Mouse (Mus musculus) ovary, adult 18-20 months (tissue): ENCODE results near the gene Dysf.

Source experiments
- DNase-seq: peaks from one replicate; pipeline ENCODE4 v3.0.0; 2022; ENCODE audit warnings: low spot score, mixed read lengths

Gene Dysf

DNA sequence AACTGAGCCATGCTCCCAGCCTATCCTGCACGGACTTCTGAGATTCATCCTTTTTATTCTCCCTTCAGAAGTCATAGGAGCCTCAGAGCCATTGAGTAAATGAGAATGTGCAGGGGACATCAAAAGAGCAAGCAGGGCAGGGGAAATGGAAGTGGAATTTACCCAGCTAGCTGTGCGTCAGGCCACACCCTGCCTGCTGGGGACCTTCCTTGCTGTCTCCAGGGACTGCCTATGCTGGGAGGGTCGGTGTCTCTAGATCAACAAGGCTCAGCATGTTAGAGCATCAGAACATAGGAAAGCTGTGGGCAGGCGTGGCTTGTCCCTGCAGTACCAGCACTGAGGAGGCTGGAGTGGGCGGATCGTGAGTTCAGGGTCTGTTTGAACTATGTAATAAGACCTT lies 42.6 kb downstream of the Dysf start:
- DNase-seq, result no peak

DNA sequence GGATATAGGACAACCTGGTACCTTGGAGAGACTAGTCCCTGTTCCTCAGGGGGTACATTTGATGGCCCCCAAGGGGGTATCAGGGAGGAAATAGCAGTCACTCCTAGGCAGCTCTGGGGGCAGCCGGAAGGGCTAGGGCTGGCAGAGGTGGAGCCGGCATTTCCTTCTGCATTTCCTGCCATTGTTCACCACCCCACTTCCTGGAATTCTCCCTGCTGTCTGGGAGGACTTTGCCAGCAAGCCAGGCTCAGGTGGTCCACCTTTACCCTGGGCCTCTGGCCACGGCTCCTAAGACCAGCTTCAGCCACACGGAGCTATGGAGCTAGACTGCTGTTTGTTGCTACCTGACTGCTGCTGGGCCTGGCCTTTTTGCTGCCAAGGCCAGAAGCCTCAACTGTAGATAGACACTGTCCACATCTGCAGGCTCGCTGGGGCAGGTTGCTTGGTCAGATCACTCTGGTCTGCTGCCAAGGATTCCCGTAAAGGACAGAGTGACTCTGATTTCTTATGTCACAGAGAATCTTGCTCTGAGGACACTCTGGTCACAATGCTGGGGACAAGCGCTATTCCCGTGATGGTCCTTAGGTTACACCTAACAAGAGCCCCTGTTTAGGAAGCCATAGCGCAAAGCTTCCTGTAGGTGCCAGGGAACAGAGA lies 45.6 kb downstream of the Dysf start:
- DNase-seq, result no peak

GRCm38 (mm10) chr6:84055619-84056018 lies 47.2 kb downstream of the Dysf start:
- no peak for DNase-seq

- DNase-seq, result no peak
These were observed 48.8 kb downstream of the Dysf start for GRCm38 (mm10) chr6:84057216-84057615.

GRCm38 (mm10) chr6:84058671-84059141 lies 50.3 kb downstream of the Dysf start:
- peak; percentile 28 for DNase-seq

- no peak for DNase-seq
These were observed 51.5 kb downstream of the Dysf start for GRCm38 (mm10) chr6:84059771-84060414.

GRCm38 (mm10) chr6:84061328-84061727 lies 52.9 kb downstream of the Dysf start:
- no peak for DNase-seq

GRCm38 (mm10) chr6:84062541-84062940 lies 54.2 kb downstream of the Dysf start:
- DNase-seq, result no peak

DNA sequence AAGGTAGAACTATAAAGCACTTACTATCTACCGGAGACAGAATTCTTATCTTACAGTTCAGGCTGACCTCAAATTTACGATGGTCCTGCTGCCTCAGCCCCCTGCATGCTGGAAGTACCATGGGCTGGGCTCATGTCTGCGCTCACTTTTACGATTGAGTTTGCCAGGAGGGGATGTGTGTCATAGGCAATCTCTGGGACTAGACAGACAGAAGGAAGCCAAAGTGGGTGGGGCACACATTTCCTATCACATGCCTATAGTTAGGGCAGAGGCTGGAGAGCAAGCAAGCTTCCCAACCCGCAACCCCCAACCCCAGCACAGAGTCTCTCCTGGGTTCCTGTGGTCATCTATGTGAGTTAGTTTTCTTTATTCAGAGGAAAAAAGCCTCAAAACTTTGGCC lies 59.8 kb downstream of the Dysf start:
- no peak for DNase-seq

DNA sequence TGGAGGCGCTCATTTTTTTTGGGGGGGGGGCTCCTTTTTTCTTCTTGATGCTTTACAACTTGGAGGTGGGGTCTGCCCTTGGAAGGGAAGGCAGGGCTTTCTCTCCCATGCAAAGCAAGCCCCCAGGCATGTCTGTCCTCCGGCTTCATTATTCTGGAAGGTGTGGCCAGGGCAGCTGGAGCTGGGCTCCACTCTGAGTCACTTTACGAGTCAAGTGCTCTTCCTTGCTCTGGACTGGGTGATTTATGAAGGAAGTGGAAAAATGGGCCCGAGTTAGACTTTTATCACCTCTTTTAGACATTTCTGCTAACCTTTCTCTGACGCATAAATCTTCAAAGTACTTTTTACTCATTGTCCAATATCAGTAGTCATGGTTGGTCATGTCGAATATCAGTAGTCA lies 61.9 kb downstream of the Dysf start:
- DNase-seq, result no peak

- no peak for DNase-seq
These were observed 64.2 kb downstream of the Dysf start for GRCm38 (mm10) chr6:84072574-84072973.

DNA sequence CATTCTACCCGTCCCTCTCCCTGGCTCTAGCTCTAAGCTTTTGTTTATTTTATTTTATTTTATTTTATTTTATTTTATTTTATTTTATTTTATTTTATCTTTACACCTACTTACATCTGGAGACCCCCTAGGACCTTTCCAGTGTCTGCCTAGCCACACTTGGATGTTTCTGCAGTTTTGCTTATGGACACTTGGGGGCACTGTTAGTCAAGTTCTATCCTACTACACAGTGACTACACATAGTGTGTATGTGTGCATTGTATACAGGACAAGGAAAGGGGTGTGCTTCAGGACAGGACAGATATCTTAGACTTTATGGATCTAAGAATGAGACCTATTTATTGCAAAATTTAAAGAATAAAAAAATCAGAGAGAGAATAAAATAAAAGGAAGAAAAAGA lies 69.8 kb downstream of the Dysf start:
- no peak for DNase-seq

GRCm38 (mm10) chr6:84080631-84081030 lies 72.2 kb downstream of the Dysf start:
- DNase-seq, result no peak

- DNase-seq, result no peak
These were observed 76.4 kb downstream of the Dysf start for GRCm38 (mm10) chr6:84084757-84085156.

DNA sequence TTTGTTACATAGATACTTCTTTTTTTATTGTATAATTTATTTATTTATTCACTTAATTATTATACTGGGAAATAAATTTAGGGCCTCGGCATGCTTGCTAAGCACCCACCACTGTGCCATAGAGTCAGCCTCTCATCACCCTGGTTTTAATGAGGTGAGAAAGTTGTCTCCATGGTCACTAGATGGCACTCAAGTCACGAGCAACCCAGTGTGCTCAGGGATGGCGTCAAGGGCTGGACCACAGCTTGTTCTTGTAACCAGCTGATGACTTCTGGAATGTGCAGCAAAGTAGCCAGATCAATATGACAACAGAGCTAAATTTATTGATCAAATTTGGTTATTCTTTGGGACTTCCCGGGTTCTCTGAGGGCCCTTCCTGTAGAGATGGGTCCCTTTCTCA lies 85.1 kb downstream of the Dysf start:
- DNase-seq, result no peak

- DNase-seq, result no peak
These were observed 86.1 kb downstream of the Dysf start for GRCm38 (mm10) chr6:84094536-84094935.

GRCm38 (mm10) chr6:84094998-84095397 lies 86.6 kb downstream of the Dysf start:
- DNase-seq, result no peak

GRCm38 (mm10) chr6:84095882-84096281 lies 87.5 kb downstream of the Dysf start:
- no peak for DNase-seq

DNA sequence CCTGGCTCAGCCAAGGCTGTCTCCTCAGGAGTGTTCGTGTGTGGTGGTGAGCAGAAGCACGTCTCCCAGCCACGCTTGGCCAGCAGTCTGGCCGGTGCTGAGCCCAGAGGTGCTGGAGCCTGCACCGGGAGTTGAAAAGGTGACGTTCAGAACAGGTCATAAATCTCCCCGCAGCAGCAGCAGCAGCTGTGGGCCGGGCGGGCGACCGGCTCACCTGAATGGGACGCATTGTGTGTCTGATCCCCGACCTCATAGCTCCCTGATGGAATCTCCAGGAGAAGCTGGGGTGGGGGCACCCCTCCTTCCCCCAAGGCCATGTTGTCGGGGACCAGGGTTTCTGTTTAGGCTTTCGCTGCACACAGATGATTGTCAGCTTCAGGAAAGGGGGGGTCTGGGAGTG lies 93.6 kb downstream of the Dysf start:
- DNase-seq, result no peak

- no peak for DNase-seq
These were observed 97.0 kb downstream of the Dysf start for GRCm38 (mm10) chr6:84105148-84106022.

- no peak for DNase-seq
These were observed 97.7 kb downstream of the Dysf start for GRCm38 (mm10) chr6:84106082-84106481.

DNA sequence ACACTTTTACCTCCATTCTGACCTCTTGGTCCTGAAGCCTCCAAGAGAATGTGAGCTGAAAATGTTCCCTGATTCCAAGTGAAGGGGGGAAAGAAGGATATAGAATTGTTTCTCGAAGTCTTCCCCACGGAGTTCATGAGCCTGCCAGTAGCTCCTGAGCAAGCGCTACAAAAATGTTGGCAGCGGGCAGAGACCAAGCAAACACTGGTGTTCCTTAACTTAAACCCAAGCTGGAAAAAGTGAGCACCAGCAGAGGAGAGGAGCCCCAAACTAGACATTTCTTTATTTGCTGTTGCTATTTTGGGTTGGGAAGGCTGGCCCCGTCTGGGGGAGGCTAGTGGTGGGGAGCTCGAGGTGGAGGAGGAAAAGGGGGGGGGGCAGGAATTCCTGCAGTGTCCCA lies 102.0 kb downstream of the Dysf start:
- no peak for DNase-seq

GRCm38 (mm10) chr6:84111106-84111505 lies 102.7 kb downstream of the Dysf start:
- DNase-seq, result no peak
